In the genomic region with DNA sequence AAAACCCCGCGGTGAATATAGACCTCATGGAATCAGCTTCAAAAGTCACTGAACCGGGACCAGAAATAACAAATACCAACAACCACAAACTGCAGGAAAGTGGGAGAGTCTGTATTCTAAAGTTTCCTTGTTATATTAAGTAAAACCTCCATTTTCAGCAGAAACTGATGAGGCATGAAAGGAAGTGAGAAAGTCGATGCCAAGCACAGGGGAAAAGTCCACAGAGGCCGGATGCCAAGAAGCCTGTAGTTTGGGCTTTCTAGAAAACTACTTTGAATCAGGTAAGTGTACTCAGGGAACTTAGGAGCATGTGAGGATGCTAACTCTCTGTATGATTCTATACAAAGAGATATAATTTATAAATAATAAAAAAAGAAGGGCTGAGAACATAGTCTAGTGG, we compare ENCODE assay signal across 22 mouse cellular contexts.
DNase-seq lines count a peak whose midpoint lies in the region; ATAC-seq lines count a peak whose summit lies in the region.
"Had no signal": no experiment of that assay in that cellular context is flagged by ENCODE, and none has a peak within 500 bp of the region (broad histone marks: within the 10 kb centered on the region; RNA-seq: fewer than 3 reads in every experiment).

No protein-coding gene starts in this region.

- DNase-seq in embryonic facial prominence, embryonic 14.5 days (ENCODE audit: low spot score) = peak; percentile 63
- DNase-seq in embryonic facial prominence, embryonic 10.5 days (ENCODE audit: low spot score) = no peak
- peak; percentile 86 for DNase-seq in kidney, adult 9 months
- peak; percentile 54 for DNase-seq in kidney, postnatal 10 days
- no peak for DNase-seq in forebrain, embryonic 11.5 days (ENCODE audit: low spot score)
- DNase-seq in c-Kit-positive CD71-positive TER-119-positive erythroid progenitor cells, embryonic 14.5 days (ENCODE audit: low spot score) = no peak
- DNase-seq: adrenal gland, postnatal 10 days; B cell, adult 2 months; cerebellum, adult 18-20 months; cerebellum, adult 9-11 months; cerebellum, postnatal 36 days; gastrocnemius, postnatal 25 days; heart, postnatal 36 days had no signal

- no peak overlapping the region for H3K27ac ChIP-seq in embryonic facial prominence, embryonic 14.5 days (replicated peaks; ENCODE audit: low read depth, low read length)
- no peak overlapping the region for H3K27ac ChIP-seq in embryonic facial prominence, embryonic 10.5 days (replicated peaks)
- H3K27ac ChIP-seq in forebrain, embryonic 11.5 days (ENCODE audit: low read depth, low read length) = no peak overlapping the region
- H3K27ac ChIP-seq: embryonic facial prominence, embryonic 15.5 days; forebrain, embryonic 10.5 days; heart, embryonic 13.5 days; hindbrain, embryonic 15.5 days had no signal

- no peak overlapping the region for H3K4me3 ChIP-seq in embryonic facial prominence, embryonic 14.5 days (ENCODE audit: low read depth, low read length)
- no peak overlapping the region for H3K4me3 ChIP-seq in embryonic facial prominence, embryonic 10.5 days
- no peak overlapping the region for H3K4me3 ChIP-seq in forebrain, embryonic 11.5 days (ENCODE audit: low read depth, low read length)
- H3K4me3 ChIP-seq: embryonic facial prominence, embryonic 15.5 days; erythroblast, embryonic 14.5 days; forebrain, embryonic 10.5 days; heart, embryonic 13.5 days; hindbrain, embryonic 15.5 days had no signal

- H3K27me3 ChIP-seq in embryonic facial prominence, embryonic 14.5 days (replicated peaks; ENCODE audit: control insufficient read depth, insufficient read depth, low read length) = no peaks in the 10 kb centered on the region
- no peaks in the 10 kb centered on the region for H3K27me3 ChIP-seq in embryonic facial prominence, embryonic 10.5 days (replicated peaks; ENCODE audit: low read depth, poor library complexity, severe bottlenecking)
- no peaks in the 10 kb centered on the region for H3K27me3 ChIP-seq in forebrain, embryonic 11.5 days (ENCODE audit: control insufficient read depth, insufficient read depth, low read length)
- H3K27me3 ChIP-seq: embryonic facial prominence, embryonic 15.5 days; heart, embryonic 13.5 days; hindbrain, embryonic 15.5 days had no signal

- peaks cover 7% of the 10 kb centered on the region for H3K4me1 ChIP-seq in embryonic facial prominence, embryonic 14.5 days (ENCODE audit: control insufficient read depth, insufficient read depth, low read length)
- peaks cover 11% of the 10 kb centered on the region for H3K4me1 ChIP-seq in embryonic facial prominence, embryonic 10.5 days
- H3K4me1 ChIP-seq in forebrain, embryonic 11.5 days (replicated peaks; ENCODE audit: control insufficient read depth, insufficient read depth, low read length) = 0 out of 2 replicates have a peak, but pooled peaks cover under 1% of the 10 kb centered on the region

- ATAC-seq in embryonic facial prominence, embryonic 14.5 days (ENCODE audit: low read depth) = no peak
- ATAC-seq in forebrain, embryonic 11.5 days (replicated peaks; ENCODE audit: low FRiP score) = no peak
- ATAC-seq in cerebellum, adult (ENCODE audit: insufficient number of reproducible peaks, low FRiP score, low TSS enrichment) = no peak
- ATAC-seq: CD4-positive, CD25-positive, alpha-beta regulatory T cell, adult 4 months; forebrain, embryonic 16.5 days had no signal

- H3K36me3 ChIP-seq in embryonic facial prominence, embryonic 14.5 days (ENCODE audit: control insufficient read depth, insufficient read depth, low read length) = no peaks in the 10 kb centered on the region
- H3K36me3 ChIP-seq in embryonic facial prominence, embryonic 10.5 days (replicated peaks) = no peaks in the 10 kb centered on the region
- no peaks in the 10 kb centered on the region for H3K36me3 ChIP-seq in forebrain, embryonic 11.5 days (ENCODE audit: control insufficient read depth, insufficient read depth, low read length)
- H3K36me3 ChIP-seq: embryonic facial prominence, embryonic 15.5 days; forebrain, embryonic 10.5 days; G1E; heart, embryonic 13.5 days; hindbrain, embryonic 15.5 days had no signal

- H3K9me3 ChIP-seq in embryonic facial prominence, embryonic 14.5 days (ENCODE audit: control insufficient read depth, low read length) = no peaks in the 10 kb centered on the region
- no peaks in the 10 kb centered on the region for H3K9me3 ChIP-seq in embryonic facial prominence, embryonic 10.5 days
- no peaks in the 10 kb centered on the region for H3K9me3 ChIP-seq in forebrain, embryonic 11.5 days (ENCODE audit: control insufficient read depth, low read length)
- H3K9me3 ChIP-seq: embryonic facial prominence, embryonic 15.5 days; forebrain, embryonic 10.5 days; heart, embryonic 13.5 days; hindbrain, embryonic 15.5 days had no signal

- WGBS in embryonic facial prominence, embryonic 14.5 days = 58% methylated on average over 5 of the region's 5 CpGs
- WGBS in embryonic facial prominence, embryonic 10.5 days = 91% methylated on average over 5 of the region's 5 CpGs
- WGBS in forebrain, embryonic 11.5 days = 93% methylated on average over 5 of the region's 5 CpGs

- no peak overlapping the region for H3K4me2 ChIP-seq in embryonic facial prominence, embryonic 14.5 days (ENCODE audit: low read depth, low read length)
- H3K4me2 ChIP-seq in forebrain, embryonic 11.5 days (ENCODE audit: low read depth, low read length, severe bottlenecking) = no peak overlapping the region
- H3K4me2 ChIP-seq: embryonic facial prominence, embryonic 15.5 days; heart, embryonic 13.5 days; hindbrain, embryonic 15.5 days had no signal

- no peak overlapping the region for H3K9ac ChIP-seq in embryonic facial prominence, embryonic 14.5 days (ENCODE audit: low read depth, low read length)
- H3K9ac ChIP-seq in forebrain, embryonic 11.5 days (ENCODE audit: low read length) = no peak overlapping the region
- H3K9ac ChIP-seq: embryonic facial prominence, embryonic 15.5 days; heart, embryonic 13.5 days; hindbrain, embryonic 15.5 days had no signal

Comparison
In these comparisons a context has a peak if more than half of its experiments do, and no peak if none do; other contexts are left out.
1. DNase-seq: peak in embryonic facial prominence, embryonic 14.5 days (single experiment), kidney, adult 9 months (single experiment) and kidney, postnatal 10 days (single experiment); none in embryonic facial prominence, embryonic 10.5 days (single experiment), forebrain, embryonic 11.5 days (single experiment) and c-Kit-positive CD71-positive TER-119-positive erythroid progenitor cells, embryonic 14.5 days (single experiment).